Mouse (Mus musculus) forelimb bud, embryonic 11.5 days (tissue): ENCODE measurements at regions not wholly inside any gene's neighbourhood (a gene's known extent, or its start where the extent isn't known, plus 50 kb on each side); places are given as distances from the start of the nearest gene placed in this dataset.
"Not testable (repeated sequence)": the region's sequence is repeated elsewhere in the genome, so short reads cannot be mapped to it uniquely, and the experiment has no call there.

Source experiments
- DNase-seq: peaks from one replicate; pipeline ENCODE4 v3.0.0-alpha.2; 2012; ENCODE audit warnings: low read depth, low spot score

- DNase-seq, result peak; percentile 68
Observed at GRCm38 (mm10) chr3:98968811-98969210, 75.8 kb upstream of the Hao2 start.

GRCm38 (mm10) chr3:98975777-98976176 lies 82.7 kb upstream of the Hao2 start:
- DNase-seq, result peak; percentile 74

- no peak for DNase-seq
Observed at GRCm38 (mm10) chr3:98982787-98983186, 89.7 kb upstream of the Hao2 start.

- DNase-seq, result not testable (repeated sequence)
Observed at GRCm38 (mm10) chr3:98987266-98987665, 94.2 kb upstream of the Hao2 start.

GRCm38 (mm10) chr3:98990801-98991200 lies 97.8 kb upstream of the Hao2 start:
- DNase-seq, result peak; percentile 94

- DNase-seq, result no peak
Observed at GRCm38 (mm10) chr3:98991276-98991675, 98.2 kb upstream of the Hao2 start.

- no peak for DNase-seq
Observed at GRCm38 (mm10) chr3:98994086-98994485, 101.0 kb upstream of the Hao2 start.

GRCm38 (mm10) chr3:99030636-99031035 lies 110.2 kb upstream of the Wars2 start:
- DNase-seq, result no peak

- no peak for DNase-seq
Observed at GRCm38 (mm10) chr3:99046190-99046589, 94.7 kb upstream of the Wars2 start.

GRCm38 (mm10) chr3:99047156-99047555 lies 93.7 kb upstream of the Wars2 start:
- DNase-seq, result no peak

GRCm38 (mm10) chr3:99049305-99049704 lies 91.6 kb upstream of the Wars2 start:
- no peak for DNase-seq

- no peak for DNase-seq
Observed at GRCm38 (mm10) chr3:99052176-99052575, 88.7 kb upstream of the Wars2 start.

GRCm38 (mm10) chr3:99067168-99067567 lies 73.7 kb upstream of the Wars2 start:
- no peak for DNase-seq
